Mouse (Mus musculus) erythroblast, embryonic 14.5 days (primary cell): ENCODE results near the gene Ankrd65.

Source experiments
- GATA1 ChIP-seq: IDR thresholded peaks from 2 replicates; pipeline ENCODE4 v1.6.1; 2012; ENCODE audit warnings: low read length, inconsistent platforms, mixed read lengths
- TAL1 ChIP-seq: IDR thresholded peaks from 3 replicates; pipeline ENCODE4 v1.6.1; 2012; ENCODE audit warnings: low read length, inconsistent platforms, mixed read lengths

DNA sequence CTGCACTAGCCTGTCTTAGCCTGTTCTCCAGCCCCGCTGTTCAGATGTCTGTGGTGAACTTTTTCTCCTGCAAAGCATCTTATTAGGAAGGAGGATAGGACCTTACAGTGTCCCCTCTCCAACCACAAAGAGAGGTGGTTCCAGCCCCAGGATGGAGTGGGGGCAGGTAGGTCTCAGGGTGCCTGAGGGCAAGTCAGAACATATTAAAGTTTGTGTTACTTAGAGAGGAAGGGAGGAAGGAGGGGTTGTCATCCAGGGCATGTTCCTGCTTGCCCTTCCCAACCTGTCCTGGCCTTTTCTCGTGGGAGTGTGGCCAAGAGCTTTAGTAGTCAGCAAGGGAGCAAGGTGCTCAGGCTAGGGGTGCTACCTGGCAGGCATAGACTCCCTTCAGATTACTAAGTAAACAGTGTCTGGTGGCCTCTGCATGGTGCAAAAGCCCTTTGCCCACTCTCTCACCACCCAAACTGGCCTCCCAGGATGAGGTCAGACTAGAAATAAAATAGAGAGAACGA, 467 bp downstream of the Ankrd65 start:
- no peak for TF ChIP-seq TAL1
- TF ChIP-seq GATA1 = no peak
